Mouse (Mus musculus) retina, embryonic 14.5 days (tissue): ENCODE data around the gene Hist4h4.

Experiments used
- DNase-seq: peaks from one replicate; pipeline ENCODE4 v3.0.0-alpha.2; 2015; ENCODE audit warnings: low spot score

Gene Hist4h4

DNA sequence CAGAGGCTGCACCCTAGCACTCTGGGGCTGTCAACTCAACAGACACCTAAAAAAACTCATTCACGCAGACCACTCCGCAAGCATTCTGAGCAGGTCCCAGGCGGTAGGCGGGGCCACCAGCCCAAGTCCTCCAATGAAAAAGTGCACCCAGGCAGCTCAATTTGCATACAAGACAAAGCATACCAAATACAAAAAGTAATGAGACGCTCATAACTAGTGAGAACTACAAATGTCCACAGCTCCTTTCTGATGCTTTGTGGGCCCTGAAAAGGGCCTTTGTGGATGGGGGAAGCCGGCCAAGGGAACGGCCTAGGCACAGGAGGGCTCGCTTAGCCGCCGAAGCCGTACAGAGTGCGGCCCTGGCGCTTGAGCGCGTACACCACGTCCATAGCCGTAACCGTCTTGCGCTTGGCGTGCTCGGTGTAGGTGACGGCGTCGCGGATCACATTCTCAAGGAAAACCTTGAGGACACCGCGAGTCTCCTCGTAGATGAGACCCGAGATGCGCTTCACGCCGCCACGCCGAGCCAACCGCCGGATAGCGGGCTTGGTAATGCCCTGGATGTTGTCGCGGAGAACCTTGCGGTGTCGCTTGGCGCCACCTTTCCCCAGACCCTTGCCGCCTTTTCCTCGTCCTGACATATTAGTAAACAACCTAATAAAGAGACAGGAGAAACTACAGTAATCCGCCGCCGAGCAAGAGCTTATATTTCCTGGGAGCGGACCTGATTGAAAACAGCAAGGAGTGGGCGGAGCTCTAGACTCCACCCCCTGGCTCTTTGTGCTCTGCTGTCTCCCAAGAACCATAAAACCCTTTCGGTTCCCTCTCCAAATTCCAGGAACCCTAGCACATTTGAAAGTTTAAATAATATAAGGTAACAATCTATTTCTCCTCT lies at the start of gene Hist4h4:
Hist4h4 (minus strand) TSS at position 677 of the 895 bp plus-strand sequence.
- peak; percentile 100 for DNase-seq

- DNase-seq, result peak; percentile 20
Measured at GRCm38 (mm10) chr6:136852762-136853161, 48.5 kb upstream of the Hist4h4 start.

DNA sequence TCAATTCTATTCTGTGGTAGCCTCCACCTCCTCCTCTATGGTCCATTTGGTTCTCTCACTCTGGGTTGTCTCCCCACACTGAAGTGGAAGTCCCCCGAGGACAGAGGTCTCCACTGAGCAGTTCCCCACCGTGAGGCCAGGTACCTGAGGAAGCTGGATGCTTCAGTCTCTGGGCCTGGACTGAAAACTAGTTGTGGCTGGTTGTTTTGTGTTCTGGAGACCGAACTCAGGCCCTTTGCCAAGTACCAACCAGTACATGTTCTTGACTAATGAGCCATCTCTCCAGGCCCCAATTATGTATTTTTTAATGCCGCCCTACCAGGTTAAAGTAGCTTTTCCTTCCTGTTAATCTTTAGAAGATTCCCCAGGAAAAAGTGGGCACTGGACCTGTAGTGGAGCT lies 48.1 kb upstream of the Hist4h4 start:
- no peak for DNase-seq

GRCm38 (mm10) chr6:136850267-136850666 lies 46.1 kb upstream of the Hist4h4 start:
- no peak for DNase-seq

DNA sequence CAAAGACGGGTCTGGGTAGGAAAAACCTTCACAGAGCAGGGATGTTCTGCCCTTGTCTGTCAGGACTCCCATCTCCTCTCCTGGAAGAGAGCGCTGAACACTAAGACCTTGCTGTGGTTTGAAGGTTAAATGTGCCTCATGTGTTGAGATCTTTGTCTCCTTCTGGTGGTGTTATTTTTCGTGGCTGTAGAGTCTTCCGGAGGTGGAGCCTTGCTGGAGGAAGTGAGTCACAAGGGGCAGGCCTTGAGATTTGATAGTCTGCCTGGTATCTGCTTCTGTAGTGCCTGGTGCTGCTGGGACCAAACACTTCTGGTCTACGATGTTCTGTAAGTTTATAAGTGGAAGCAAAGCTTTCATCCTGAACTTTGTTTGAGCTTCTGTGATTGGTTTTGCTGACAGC lies 44.8 kb upstream of the Hist4h4 start:
- no peak for DNase-seq

GRCm38 (mm10) chr6:136848399-136848798 lies 44.2 kb upstream of the Hist4h4 start:
- no peak for DNase-seq

- no peak for DNase-seq
Measured at GRCm38 (mm10) chr6:136847790-136848189, 43.6 kb upstream of the Hist4h4 start.

GRCm38 (mm10) chr6:136847267-136847666 lies 43.1 kb upstream of the Hist4h4 start:
- no peak for DNase-seq

GRCm38 (mm10) chr6:136845706-136846480 lies 41.7 kb upstream of the Hist4h4 start:
- DNase-seq, result no peak

DNA sequence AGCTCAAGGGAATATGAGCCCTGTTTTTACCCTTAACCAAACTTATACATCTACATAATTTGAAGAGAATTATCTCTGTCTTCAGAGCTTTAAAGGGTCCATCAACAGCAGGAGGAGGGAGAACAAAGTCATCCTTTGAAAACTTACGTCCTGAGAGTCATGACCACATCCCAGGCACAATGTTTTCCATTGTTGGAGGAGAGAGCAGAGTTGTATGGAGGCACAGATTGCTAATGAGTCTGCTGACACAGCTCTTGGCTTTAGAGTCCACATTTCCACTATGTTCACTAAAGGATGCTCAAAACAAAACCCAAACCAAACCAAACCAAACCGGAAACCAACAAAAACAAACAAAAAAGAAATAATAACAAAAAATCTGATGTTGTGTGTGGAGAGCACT lies 40.7 kb upstream of the Hist4h4 start:
- DNase-seq, result no peak

DNA sequence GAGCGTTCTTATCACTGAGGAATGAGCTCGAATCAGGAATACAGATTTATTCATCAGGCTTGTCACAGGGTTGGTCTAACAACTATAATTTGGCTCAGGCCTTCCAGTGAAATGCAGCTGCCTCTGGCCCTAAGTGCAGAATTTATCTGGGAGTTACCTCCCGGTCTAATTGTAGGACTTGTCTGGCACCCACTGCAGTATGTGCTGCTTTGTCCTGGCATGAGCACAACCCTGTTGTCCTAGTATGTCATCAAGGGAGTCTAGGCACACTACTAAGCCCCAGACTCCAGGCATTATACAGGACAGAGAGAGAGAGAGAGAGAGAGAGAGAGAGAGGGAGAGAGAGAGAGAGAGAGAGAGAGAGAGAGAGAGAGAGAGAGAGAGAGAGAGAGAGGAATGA lies 33.1 kb upstream of the Hist4h4 start:
- DNase-seq, result no peak

GRCm38 (mm10) chr6:136835352-136835751 lies 31.1 kb upstream of the Hist4h4 start, which contains the start of gene Smco3:
Smco3 (minus strand) TSS chr6:136835452.
- no peak for DNase-seq

DNA sequence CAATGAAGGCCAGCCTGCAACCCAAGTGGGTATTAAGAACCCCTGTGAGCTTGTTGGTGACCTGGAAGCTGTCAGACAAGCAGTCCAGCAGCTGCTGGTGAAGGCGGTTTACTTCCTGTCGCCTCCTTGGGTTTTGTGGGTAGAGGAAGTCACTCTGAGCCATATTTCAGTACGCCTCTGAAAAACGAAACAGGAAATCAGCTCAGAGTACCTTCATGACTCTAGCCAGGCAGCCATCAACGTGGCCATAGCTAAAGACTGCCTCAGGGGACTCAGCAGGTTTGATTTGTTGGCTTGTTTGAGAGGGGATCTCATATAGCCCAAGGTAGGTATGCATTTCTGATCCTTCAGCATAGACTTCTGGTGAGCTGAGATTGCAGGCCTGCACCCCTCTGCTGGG lies 27.5 kb upstream of the Hist4h4 start:
- DNase-seq, result no peak

DNA sequence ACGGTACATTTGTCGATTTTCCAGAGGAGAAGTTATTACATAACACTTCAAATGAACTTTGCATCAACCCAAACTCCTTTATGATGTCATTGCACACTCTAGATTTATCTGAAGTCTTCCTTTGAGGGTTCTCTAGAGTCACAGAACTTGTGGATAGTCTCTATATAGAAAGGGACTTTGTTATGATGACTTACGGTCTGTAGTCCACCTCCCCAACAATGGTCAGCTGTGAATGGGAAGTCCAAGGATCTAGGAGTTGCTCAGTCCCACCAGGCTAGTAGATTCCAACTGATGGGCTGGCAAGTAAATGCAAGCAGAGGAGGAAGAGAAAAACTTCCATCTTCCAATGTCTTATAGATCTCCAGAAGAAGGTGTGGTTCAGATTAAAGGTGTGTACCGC lies 24.5 kb upstream of the Hist4h4 start:
- no peak for DNase-seq

DNA sequence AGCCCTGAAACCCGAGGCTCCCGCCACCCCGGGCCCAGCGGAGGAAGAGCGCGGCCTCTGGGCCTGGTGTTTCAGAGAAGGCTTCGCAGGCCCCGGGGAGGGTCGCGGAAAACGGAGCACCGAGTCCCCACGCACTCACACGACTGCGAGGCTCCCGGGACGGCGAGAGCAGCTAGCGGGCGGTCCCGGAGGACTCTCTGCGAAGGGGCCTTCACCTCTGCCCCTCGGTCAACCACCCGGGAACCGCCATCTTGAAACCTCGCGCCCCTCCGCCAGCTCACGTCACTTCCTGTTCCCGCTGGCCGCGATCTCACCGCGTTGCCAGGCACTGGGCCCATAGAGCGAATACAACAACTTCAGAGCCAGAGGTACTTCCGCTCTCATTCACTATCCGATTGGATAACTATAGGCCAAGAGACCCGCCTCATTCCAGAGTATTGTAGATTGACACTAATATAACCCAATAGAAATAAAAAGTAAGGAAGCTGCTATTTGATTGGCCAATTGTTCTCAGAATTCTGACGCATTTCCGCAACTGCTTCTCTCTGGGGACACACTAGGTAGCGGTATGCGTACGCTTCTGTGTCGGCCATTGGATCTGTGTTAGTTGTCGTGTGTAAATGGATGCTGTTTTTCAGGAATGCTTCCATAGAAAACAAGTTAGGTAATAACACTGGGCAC lies 23.8 kb upstream of the Hist4h4 start, which contains the start of gene Wbp11:
Wbp11 (minus strand) TSS at position 353 of the 681 bp plus-strand sequence.
- peak; percentile 98 for DNase-seq

- DNase-seq, result no peak
Measured at GRCm38 (mm10) chr6:136827516-136827880, 23.3 kb upstream of the Hist4h4 start, which contains the start of gene BC049715. BC049715 (plus strand) TSS chr6:136827626.

DNA sequence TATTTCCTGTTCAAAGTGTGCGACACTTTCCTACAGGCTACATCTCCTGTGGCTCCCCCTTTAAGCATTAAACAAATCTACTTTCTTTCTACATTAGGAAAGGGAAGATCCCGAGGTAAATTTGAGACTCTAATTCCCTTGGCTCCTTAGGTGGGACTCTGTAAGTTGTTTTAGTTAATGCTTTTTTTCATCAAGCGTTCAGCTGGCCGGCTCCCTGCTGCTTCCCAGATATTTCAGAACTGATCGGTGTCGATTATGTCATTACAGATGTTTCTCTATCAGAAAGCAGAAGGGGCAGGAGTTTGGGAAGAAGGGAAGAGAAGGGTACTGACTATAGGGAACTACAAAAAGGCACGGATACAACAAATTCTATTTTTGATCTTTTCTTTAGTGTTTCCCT lies 22.9 kb upstream of the Hist4h4 start:
- no peak for DNase-seq

DNA sequence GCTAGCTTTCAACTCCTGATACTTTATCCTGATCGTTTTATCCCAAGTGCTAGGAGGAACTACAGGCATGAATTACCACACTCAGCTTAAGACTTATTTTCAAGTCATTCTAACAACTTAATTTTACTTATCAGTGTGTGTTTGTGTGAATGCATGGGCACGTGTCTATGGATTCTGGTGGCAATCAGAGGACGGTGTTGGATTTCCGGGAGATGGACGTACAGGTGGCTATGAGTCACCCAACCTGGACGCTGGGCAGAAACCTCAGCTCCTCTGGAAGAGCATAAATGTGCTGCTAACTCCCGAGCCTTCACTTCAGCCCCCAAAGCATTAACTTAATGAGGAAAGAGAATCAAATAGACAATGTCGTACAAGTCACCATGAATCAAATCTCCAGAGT lies 20.8 kb upstream of the Hist4h4 start:
- DNase-seq, result no peak

- no peak for DNase-seq
Measured at GRCm38 (mm10) chr6:136821086-136821485, 16.9 kb upstream of the Hist4h4 start.

- DNase-seq, result no peak
Measured at GRCm38 (mm10) chr6:136820381-136820780, 16.2 kb upstream of the Hist4h4 start.

GRCm38 (mm10) chr6:136817549-136817948 lies 13.3 kb upstream of the Hist4h4 start:
- DNase-seq, result no peak

- no peak for DNase-seq
Measured at GRCm38 (mm10) chr6:136816826-136817225, 12.6 kb upstream of the Hist4h4 start.
